Mouse (Mus musculus) midbrain, embryonic 15.5 days (tissue): ENCODE measurements around the gene Arhgap29. TPM values are rescaled to one million over a fixed set of nuclear protein-coding genes. Genes with fewer than 3 reads are reported as not detected.

ENCODE experiments used
- ATAC-seq: fragments of 200-750 bp; cut with Nextera tagmentation; replicated peaks from 2 replicates; pipeline ENCODE4 v1.8.0; 2017; ENCODE audit warnings: moderate TSS enrichment
- H3K27ac ChIP-seq: fragments of 300-500 bp; sonication (generic); 2 replicates; pipeline ENCODE4 v1.5.1; 2015; ENCODE audit warnings: mild to moderate bottlenecking, inconsistent platforms
- H3K27me3 ChIP-seq: fragments of 300-500 bp; sonication (generic); replicated peaks from 2 replicates; pipeline ENCODE4 v1.6.1; 2015; ENCODE audit warnings: inconsistent platforms
- H3K36me3 ChIP-seq: fragments of 300-500 bp; sonication (generic); replicated peaks from 2 replicates; pipeline ENCODE4 v1.6.1; 2015; ENCODE audit warnings: inconsistent platforms
- H3K4me1 ChIP-seq: fragments of 300-500 bp; sonication (generic); 2 replicates; pipeline ENCODE4 v1.6.1; 2015; ENCODE audit warnings: inconsistent platforms
- H3K4me2 ChIP-seq: fragments of 300-500 bp; sonication (generic); 2 replicates; pipeline ENCODE4 v1.6.1; 2015; ENCODE audit warnings: inconsistent platforms, mild to moderate bottlenecking, moderate library complexity
- H3K4me3 ChIP-seq: fragments of 300-500 bp; sonication (generic); 2 replicates; pipeline ENCODE4 v1.5.1; 2015; ENCODE audit warnings: mild to moderate bottlenecking, inconsistent platforms
- H3K9ac ChIP-seq: fragments of 300-500 bp; sonication (generic); 2 replicates; pipeline ENCODE4 v1.6.1; 2015; ENCODE audit warnings: mild to moderate bottlenecking, inconsistent platforms
- H3K9me3 ChIP-seq: fragments of 300-500 bp; sonication (generic); 2 replicates; pipeline ENCODE4 v1.6.1; 2016; ENCODE audit warnings: inconsistent platforms
- WGBS: fragments of 180-500 bp; shearing (Covaris S2); methylation state at CpG from one replicate; pipeline ENCODE4 v1.1.7; 2015; ENCODE audit warnings: mixed read lengths; 5-methylcytosine and 5-hydroxymethylcytosine counted together
- polyA plus RNA-seq: library from polyadenylated mRNA; unstranded; fragments of >200 nt; fragmentation: Nextera tagmentation; extraction: Ambion mirVana; gene quantifications from 2 replicates; pipeline ENCODE4 v1.2.1, GENCODE M21; 2015

Gene Arhgap29
- polyA plus RNA-seq: 18.6 and 20.4 TPM in 2 replicates

DNA sequence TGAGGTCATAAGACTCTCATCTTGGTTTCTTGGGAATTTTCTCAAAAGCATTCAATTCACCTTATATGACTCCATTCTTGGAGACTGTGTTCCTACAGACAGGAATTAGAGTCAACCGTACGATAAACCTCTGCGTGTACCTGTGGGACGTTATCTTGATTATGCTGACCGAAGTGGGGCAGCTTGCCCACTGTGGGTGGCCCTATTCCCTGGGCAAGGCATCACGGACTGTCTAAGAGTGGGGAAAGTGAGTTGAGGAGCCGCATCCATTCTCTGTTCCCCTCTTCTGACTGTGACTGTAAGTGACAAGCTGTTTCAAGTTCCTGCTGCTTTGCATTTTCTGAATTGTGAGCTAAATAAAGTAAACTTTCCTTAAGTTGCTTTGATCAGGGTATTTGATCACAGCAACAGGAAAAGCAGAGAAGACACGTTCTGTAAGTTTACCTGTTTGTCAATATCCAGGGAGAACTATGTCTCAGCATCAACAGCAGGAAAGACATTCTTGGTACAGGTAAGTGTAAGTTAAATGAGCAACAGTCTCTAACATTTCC lies at the start of gene Arhgap29:
TSS of gene Arhgap29 (plus strand) at position 501 of the 551 bp plus-strand sequence.
- Histone ChIP-seq H3K9me3 (no peaks in the 10 kb centered on the region), H3K36me3 (no peaks in the 10 kb centered on the region), H3K9ac (peak within 1 kb of the TSS; percentile 43), H3K27me3 (peaks cover 29% of the 10 kb centered on the region), H3K4me1 (peaks cover 12% of the 10 kb centered on the region), H3K27ac (no peak within 1 kb of the TSS), H3K4me2 (peak within 1 kb of the TSS; percentile 91), H3K4me3 (peak within 1 kb of the TSS; percentile 63)
- 91% methylated on average over 8 of the region's 8 CpGs for WGBS
- no peak for ATAC-seq

GRCm38 (mm10) chr3:121902729-121903128 lies 49.6 kb upstream of the Arhgap29 start:
- no peaks in the 10 kb centered on the region for H3K27me3 ChIP-seq
- no peak for ATAC-seq
- no peak overlapping the region for H3K27ac ChIP-seq
- WGBS: 88% methylated on average over 5 of the region's 5 CpGs
- no peaks in the 10 kb centered on the region for H3K9me3 ChIP-seq
- no peaks in the 10 kb centered on the region for H3K36me3 ChIP-seq
- H3K9ac ChIP-seq: no peak overlapping the region
- no peak overlapping the region for H3K4me2 ChIP-seq
- no peak overlapping the region for H3K4me3 ChIP-seq
- no peaks in the 10 kb centered on the region for H3K4me1 ChIP-seq

DNA sequence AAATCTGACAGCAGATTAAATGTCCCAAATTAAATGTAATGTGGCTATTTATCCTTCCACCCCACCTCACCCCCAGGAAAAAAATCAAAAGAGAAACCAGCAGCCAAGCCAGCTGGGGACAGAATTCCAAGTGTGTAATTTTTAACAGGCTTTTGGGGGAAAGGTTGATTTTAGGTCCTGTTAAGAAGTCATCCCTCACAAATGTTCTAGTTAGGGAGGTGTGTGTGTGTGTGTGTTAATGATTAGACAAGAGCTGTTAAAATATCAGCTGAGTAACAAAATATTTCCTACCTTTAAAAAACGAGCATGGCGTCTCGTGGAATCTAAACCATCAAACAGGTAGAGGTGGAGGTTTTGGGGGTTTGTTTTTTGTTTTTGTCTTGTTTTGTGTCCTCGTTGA lies 49.1 kb upstream of the Arhgap29 start:
- H3K4me1 ChIP-seq: no peaks in the 10 kb centered on the region
- H3K9me3 ChIP-seq: no peaks in the 10 kb centered on the region
- no peak overlapping the region for H3K27ac ChIP-seq
- WGBS: 90% methylated on average over 4 of the region's 4 CpGs
- no peak overlapping the region for H3K9ac ChIP-seq
- no peaks in the 10 kb centered on the region for H3K27me3 ChIP-seq
- ATAC-seq: no peak
- no peak overlapping the region for H3K4me2 ChIP-seq
- H3K4me3 ChIP-seq: no peak overlapping the region
- no peaks in the 10 kb centered on the region for H3K36me3 ChIP-seq

DNA sequence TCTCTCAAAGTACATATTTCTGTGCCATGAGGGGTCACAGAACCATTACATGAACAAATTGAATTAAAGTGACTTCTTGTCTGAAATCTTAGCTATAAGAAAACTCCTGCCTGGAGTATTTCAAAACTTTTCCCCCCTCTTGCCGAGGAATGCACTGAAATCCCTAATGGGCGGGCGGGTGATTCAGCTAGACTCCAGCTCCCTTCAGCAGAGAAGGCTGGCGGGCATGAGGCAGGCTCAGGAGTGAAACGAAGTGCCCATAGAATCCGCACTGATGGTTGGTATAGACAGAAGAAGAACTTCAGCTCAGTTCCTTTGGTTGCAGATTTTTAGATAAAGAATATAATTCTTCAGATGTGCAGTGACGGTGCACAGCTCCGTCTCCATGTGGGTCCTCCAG lies 48.6 kb upstream of the Arhgap29 start:
- Histone ChIP-seq H3K36me3 (no peaks in the 10 kb centered on the region), H3K9ac (no peak overlapping the region), H3K4me2 (no peak overlapping the region), H3K4me3 (no peak overlapping the region), H3K4me1 (no peaks in the 10 kb centered on the region), H3K9me3 (no peaks in the 10 kb centered on the region), H3K27me3 (no peaks in the 10 kb centered on the region), H3K27ac (no peak overlapping the region)
- no peak for ATAC-seq
- 79% methylated on average over 8 of the region's 8 CpGs for WGBS

- H3K36me3 ChIP-seq: no peaks in the 10 kb centered on the region
- WGBS: 84% methylated on average over 2 of the region's 2 CpGs
- H3K4me3 ChIP-seq: no peak overlapping the region
- H3K9ac ChIP-seq: no peak overlapping the region
- no peaks in the 10 kb centered on the region for H3K4me1 ChIP-seq
- H3K9me3 ChIP-seq: no peaks in the 10 kb centered on the region
- no peak for ATAC-seq
- no peak overlapping the region for H3K27ac ChIP-seq
- no peak overlapping the region for H3K4me2 ChIP-seq
- no peaks in the 10 kb centered on the region for H3K27me3 ChIP-seq
These were observed 47.9 kb upstream of the Arhgap29 start for GRCm38 (mm10) chr3:121904476-121904875.

GRCm38 (mm10) chr3:121906623-121907022 lies 45.7 kb upstream of the Arhgap29 start:
- WGBS: 71% methylated on average over 8 of the region's 8 CpGs

DNA sequence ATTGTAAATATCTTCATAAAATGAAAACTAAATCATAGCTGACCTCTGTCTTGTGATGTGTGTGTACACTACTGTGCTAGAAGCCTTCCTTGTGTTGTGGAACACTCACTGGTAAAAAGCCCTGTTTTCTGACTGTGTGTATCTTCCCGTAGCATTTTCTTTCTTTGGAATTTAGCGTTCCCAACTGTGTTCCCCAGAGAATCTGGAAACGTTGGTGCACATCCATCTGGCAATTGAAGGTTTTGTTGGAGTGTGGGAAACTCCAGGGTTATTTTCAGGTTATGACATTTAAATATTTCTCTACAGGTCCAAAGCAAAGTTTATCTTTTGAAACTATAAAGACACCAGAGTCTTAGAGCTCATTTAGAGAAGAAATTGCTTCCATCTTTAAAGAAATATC lies 43.2 kb upstream of the Arhgap29 start:
- Histone ChIP-seq H3K9me3 (no peaks in the 10 kb centered on the region), H3K27ac (no peak overlapping the region), H3K27me3 (no peaks in the 10 kb centered on the region), H3K9ac (no peak overlapping the region), H3K4me3 (no peak overlapping the region), H3K36me3 (no peaks in the 10 kb centered on the region), H3K4me1 (no peaks in the 10 kb centered on the region), H3K4me2 (no peak overlapping the region)
- no peak for ATAC-seq
- WGBS: 80% methylated on average over 3 of the region's 3 CpGs

More at GRCm38 (mm10) chr3:121906623-121907022, 45.7 kb upstream of the Arhgap29 start:
- Histone ChIP-seq H3K27ac (no peak overlapping the region), H3K4me1 (no peaks in the 10 kb centered on the region), H3K9ac (no peak overlapping the region), H3K27me3 (no peaks in the 10 kb centered on the region), H3K9me3 (no peaks in the 10 kb centered on the region), H3K4me2 (no peak overlapping the region), H3K36me3 (no peaks in the 10 kb centered on the region), H3K4me3 (no peak overlapping the region)
- no peak for ATAC-seq

GRCm38 (mm10) chr3:121913476-121913875 lies 38.9 kb upstream of the Arhgap29 start:
- no peaks in the 10 kb centered on the region for H3K36me3 ChIP-seq
- H3K27me3 ChIP-seq: no peaks in the 10 kb centered on the region
- H3K4me2 ChIP-seq: no peak overlapping the region
- no peaks in the 10 kb centered on the region for H3K9me3 ChIP-seq
- H3K27ac ChIP-seq: no peak overlapping the region
- 86% methylated on average over 5 of the region's 5 CpGs for WGBS
- H3K4me1 ChIP-seq: no peaks in the 10 kb centered on the region
- ATAC-seq: no peak
- no peak overlapping the region for H3K4me3 ChIP-seq
- H3K9ac ChIP-seq: no peak overlapping the region

GRCm38 (mm10) chr3:121914459-121915185 lies 37.7 kb upstream of the Arhgap29 start:
- ATAC-seq: no peak
- Histone ChIP-seq H3K9ac (no peak overlapping the region), H3K27me3 (no peaks in the 10 kb centered on the region), H3K36me3 (no peaks in the 10 kb centered on the region), H3K4me3 (no peak overlapping the region), H3K9me3 (no peaks in the 10 kb centered on the region), H3K27ac (no peak overlapping the region), H3K4me2 (no peak overlapping the region), H3K4me1 (no peaks in the 10 kb centered on the region)
- WGBS: 60% methylated on average over 13 of the region's 13 CpGs

- no peak overlapping the region for H3K4me2 ChIP-seq
- no peaks in the 10 kb centered on the region for H3K9me3 ChIP-seq
- no peak overlapping the region for H3K27ac ChIP-seq
- no peaks in the 10 kb centered on the region for H3K4me1 ChIP-seq
- no peaks in the 10 kb centered on the region for H3K36me3 ChIP-seq
- WGBS: 78% methylated on average over 6 of the region's 6 CpGs
- H3K9ac ChIP-seq: no peak overlapping the region
- no peaks in the 10 kb centered on the region for H3K27me3 ChIP-seq
- no peak overlapping the region for H3K4me3 ChIP-seq
- ATAC-seq: no peak
These were observed 37.1 kb upstream of the Arhgap29 start for GRCm38 (mm10) chr3:121915191-121915590.

DNA sequence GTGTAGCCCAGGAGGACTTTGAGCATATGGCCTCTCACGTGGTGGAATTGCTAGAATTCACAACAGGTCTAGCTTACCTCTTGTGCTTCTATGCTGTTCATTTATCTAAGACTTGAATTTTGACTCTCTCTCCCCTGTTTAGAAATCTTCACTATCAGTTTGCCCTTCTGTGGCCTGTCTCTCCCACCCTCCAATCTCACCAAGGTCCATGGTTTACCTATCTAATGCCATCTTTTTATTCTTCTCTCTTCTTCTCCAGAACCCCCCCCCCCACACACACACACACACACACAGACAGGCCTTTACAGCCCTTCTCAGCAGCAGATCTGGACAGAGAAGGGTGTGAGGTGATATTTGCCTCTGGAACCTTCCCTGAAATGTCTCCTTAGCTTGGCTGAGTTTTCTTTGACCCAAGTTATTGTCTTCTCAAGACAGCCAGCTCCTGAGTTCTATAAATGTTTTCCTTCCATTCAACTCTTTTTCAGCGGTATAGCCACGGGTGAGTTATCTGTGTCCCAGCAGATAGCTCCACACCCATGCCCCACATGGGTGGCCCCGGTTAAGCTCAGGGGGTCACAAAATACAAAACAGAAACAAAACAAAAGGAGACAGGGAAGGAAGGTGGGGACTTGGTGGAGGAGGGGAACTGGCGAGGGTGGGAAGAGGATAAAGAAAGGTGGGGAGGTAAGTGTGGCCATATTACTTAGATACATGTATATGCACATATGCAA lies 35.4 kb upstream of the Arhgap29 start:
- Histone ChIP-seq H3K4me2 (no peak overlapping the region), H3K4me1 (no peaks in the 10 kb centered on the region), H3K36me3 (no peaks in the 10 kb centered on the region), H3K9me3 (no peaks in the 10 kb centered on the region), H3K27ac (no peak overlapping the region), H3K4me3 (no peak overlapping the region), H3K9ac (no peak overlapping the region), H3K27me3 (no peaks in the 10 kb centered on the region)
- 82% methylated on average over 5 of the region's 5 CpGs for WGBS
- no peak for ATAC-seq

DNA sequence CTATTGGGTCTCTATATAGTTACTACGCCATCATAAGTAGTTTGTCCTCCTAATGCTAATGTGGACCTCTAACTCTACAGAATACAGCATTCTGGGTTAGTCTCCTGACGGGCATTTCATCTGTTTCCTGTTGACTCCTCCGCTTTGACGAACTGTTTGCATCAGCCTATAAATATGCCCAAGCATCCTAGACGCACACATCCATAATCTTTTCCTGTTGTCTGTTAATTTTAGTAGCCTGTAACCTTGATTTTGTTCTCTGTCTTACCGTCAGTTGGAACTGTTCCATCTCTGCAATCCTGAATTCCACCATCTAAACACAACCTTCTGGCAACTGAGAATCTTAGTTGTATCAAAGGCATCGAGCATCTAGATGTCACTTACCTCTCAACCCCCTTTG lies 34.7 kb upstream of the Arhgap29 start:
- Histone ChIP-seq H3K4me2 (no peak overlapping the region), H3K9ac (no peak overlapping the region), H3K27ac (no peak overlapping the region), H3K4me3 (no peak overlapping the region), H3K9me3 (no peaks in the 10 kb centered on the region), H3K36me3 (no peaks in the 10 kb centered on the region), H3K4me1 (no peaks in the 10 kb centered on the region), H3K27me3 (no peaks in the 10 kb centered on the region)
- 91% methylated on average over 7 of the region's 7 CpGs for WGBS
- ATAC-seq: no peak
